Mouse (Mus musculus) stomach, postnatal 0 days (tissue): ENCODE results near the gene Fbxl17. TPM values are rescaled to one million over a fixed set of nuclear protein-coding genes. Genes with fewer than 3 reads are reported as not detected.

Experiments used
- ATAC-seq: fragments of 200-750 bp; cut with Nextera tagmentation; 2 replicates; pipeline ENCODE4 v1.8.0; 2017; ENCODE audit not compliant: low FRiP score, low TSS enrichment
- DNase-seq: peaks from one replicate; pipeline ENCODE4 v3.0.0-alpha.2; 2016; ENCODE audit warnings: low spot score
- H3K27ac ChIP-seq: fragments of 300-500 bp; sonication (generic); replicated peaks from 2 replicates; pipeline ENCODE4 v1.5.1; 2014; ENCODE audit warnings: mild to moderate bottlenecking, control low read depth
- H3K27me3 ChIP-seq: fragments of 300-500 bp; sonication (generic); 2 replicates; pipeline ENCODE4 v1.6.1; 2014; ENCODE audit warnings: low read length; ENCODE audit not compliant: control insufficient read depth, insufficient read depth
- H3K36me3 ChIP-seq: fragments of 300-500 bp; sonication (generic); 2 replicates; pipeline ENCODE4 v1.6.1; 2014; ENCODE audit warnings: low read length, mixed read lengths; ENCODE audit not compliant: control insufficient read depth, insufficient read depth
- H3K4me1 ChIP-seq: fragments of 300-500 bp; sonication (generic); replicated peaks from 2 replicates; pipeline ENCODE4 v1.6.1; 2014; ENCODE audit warnings: antibody characterized with exemption; ENCODE audit not compliant: control insufficient read depth, insufficient read depth
- H3K4me2 ChIP-seq: fragments of 300-500 bp; sonication (generic); replicated peaks from 2 replicates; pipeline ENCODE4 v1.6.1; 2014; ENCODE audit warnings: low read depth, mild to moderate bottlenecking, control low read depth, moderate library complexity
- H3K4me3 ChIP-seq: fragments of 300-500 bp; sonication (generic); 2 replicates; pipeline ENCODE4 v1.5.1; 2014; ENCODE audit warnings: low read depth, low read length, control low read depth
- H3K9ac ChIP-seq: fragments of 300-500 bp; sonication (generic); 2 replicates; pipeline ENCODE4 v1.6.1; 2014; ENCODE audit warnings: mild to moderate bottlenecking, low read length, control low read depth, mixed read lengths
- H3K9me3 ChIP-seq: fragments of 300-500 bp; sonication (generic); 2 replicates; pipeline ENCODE4 v1.6.1; 2016; ENCODE audit warnings: low read length; ENCODE audit not compliant: control insufficient read depth
- CTCF ChIP-seq: IDR thresholded peaks from 2 replicates; pipeline ENCODE4 v1.5.1; 2016; ENCODE audit warnings: antibody characterized with exemption, low read depth, mild to moderate bottlenecking, moderate library complexity
- EP300 ChIP-seq: optimal IDR thresholded peaks from 2 replicates; pipeline ENCODE3; 2016; ENCODE audit warnings: antibody characterized with exemption
- WGBS: fragments of 180-500 bp; shearing (Covaris S2); extraction: QIAGEN DNeasy Blood & Tissue Kit; methylation state at CpG from one replicate; pipeline ENCODE4 v1.1.7; 2014; 5-methylcytosine and 5-hydroxymethylcytosine counted together
- polyA plus RNA-seq: library from polyadenylated mRNA; unstranded; fragments of >200 nt; fragmentation: Nextera tagmentation; extraction: Ambion mirVana; gene quantifications from 2 replicates; pipeline ENCODE4 v1.2.1, GENCODE M21; 2015

The Fbxl17 gene
- polyA plus RNA-seq, 1 experiment from 2014 or later = 3.6 TPM

GRCm38 (mm10) chr17:63312804-63313203, 187.0 kb downstream of the Fbxl17 start:
- Histone ChIP-seq H3K4me2 (no peak overlapping the region), H3K36me3 (no peaks in the 10 kb centered on the region), H3K4me3 (no peak overlapping the region), H3K9me3 (no peaks in the 10 kb centered on the region), H3K9ac (no peak overlapping the region), H3K27ac (no peak overlapping the region), H3K4me1 (no peaks in the 10 kb centered on the region), H3K27me3 (no peaks in the 10 kb centered on the region)
- no peak for ATAC-seq
- WGBS = 95% methylated on average over 3 of the region's 3 CpGs
- TF ChIP-seq CTCF (no peak), EP300 (no peak)
- DNase-seq = no peak

GRCm38 (mm10) chr17:63312330-63312729, 187.5 kb downstream of the Fbxl17 start:
- H3K4me2 ChIP-seq = no peak overlapping the region
- ATAC-seq = no peak
- no peaks in the 10 kb centered on the region for H3K4me1 ChIP-seq
- no peak overlapping the region for H3K9ac ChIP-seq
- DNase-seq = no peak
- H3K9me3 ChIP-seq = no peaks in the 10 kb centered on the region
- H3K4me3 ChIP-seq = no peak overlapping the region
- 88% methylated on average over 10 of the region's 10 CpGs for WGBS
- no peak for TF ChIP-seq EP300
- no peak for TF ChIP-seq CTCF
- H3K36me3 ChIP-seq = no peaks in the 10 kb centered on the region
- H3K27ac ChIP-seq = no peak overlapping the region
- no peaks in the 10 kb centered on the region for H3K27me3 ChIP-seq

GRCm38 (mm10) chr17:63311613-63312012, 188.2 kb downstream of the Fbxl17 start:
- no peaks in the 10 kb centered on the region for H3K4me1 ChIP-seq
- no peak overlapping the region for H3K9ac ChIP-seq
- no peak overlapping the region for H3K27ac ChIP-seq
- H3K36me3 ChIP-seq = no peaks in the 10 kb centered on the region
- ATAC-seq = no peak
- H3K4me2 ChIP-seq = no peak overlapping the region
- H3K9me3 ChIP-seq = no peaks in the 10 kb centered on the region
- H3K27me3 ChIP-seq = no peaks in the 10 kb centered on the region
- no peak for DNase-seq
- no peak overlapping the region for H3K4me3 ChIP-seq
- TF ChIP-seq CTCF (no peak), EP300 (no peak)
- 76% methylated on average over 3 of the region's 3 CpGs for WGBS

- no peaks in the 10 kb centered on the region for H3K27me3 ChIP-seq
- H3K4me2 ChIP-seq = no peak overlapping the region
- no peaks in the 10 kb centered on the region for H3K9me3 ChIP-seq
- WGBS = 66% methylated on average over 3 of the region's 3 CpGs
- H3K27ac ChIP-seq = no peak overlapping the region
- ATAC-seq = no peak
- H3K4me3 ChIP-seq = no peak overlapping the region
- TF ChIP-seq EP300 = no peak
- no peaks in the 10 kb centered on the region for H3K36me3 ChIP-seq
- no peak for DNase-seq
- H3K4me1 ChIP-seq = no peaks in the 10 kb centered on the region
- H3K9ac ChIP-seq = no peak overlapping the region
These were observed 189.8 kb downstream of the Fbxl17 start for GRCm38 (mm10) chr17:63310021-63310420.

GRCm38 (mm10) chr17:63303862-63304261, 196.0 kb downstream of the Fbxl17 start:
- Histone ChIP-seq H3K9ac (no peak overlapping the region), H3K9me3 (no peaks in the 10 kb centered on the region), H3K4me1 (no peaks in the 10 kb centered on the region), H3K36me3 (no peaks in the 10 kb centered on the region), H3K4me3 (no peak overlapping the region), H3K4me2 (no peak overlapping the region), H3K27me3 (no peaks in the 10 kb centered on the region), H3K27ac (no peak overlapping the region)
- TF ChIP-seq CTCF = no peak
- no peak for TF ChIP-seq EP300
- no peak for ATAC-seq
- WGBS = 60% methylated on average over 4 of the region's 4 CpGs
- peak; percentile 25 for DNase-seq

- ATAC-seq (no peak), DNase-seq (no peak)
- no peak overlapping the region for H3K9ac ChIP-seq
- TF ChIP-seq CTCF = no peak
- TF ChIP-seq EP300 = no peak
- no peaks in the 10 kb centered on the region for H3K4me1 ChIP-seq
- H3K27me3 ChIP-seq = no peaks in the 10 kb centered on the region
- no peaks in the 10 kb centered on the region for H3K36me3 ChIP-seq
- no peak overlapping the region for H3K27ac ChIP-seq
- 86% methylated on average over 12 of the region's 12 CpGs for WGBS
- no peak overlapping the region for H3K4me2 ChIP-seq
- H3K9me3 ChIP-seq = no peaks in the 10 kb centered on the region
- no peak overlapping the region for H3K4me3 ChIP-seq
These were observed 197.9 kb downstream of the Fbxl17 start for GRCm38 (mm10) chr17:63301822-63302393.
